Mouse (Mus musculus) left cerebral cortex, adult 2 months (tissue): ENCODE measurements at regions not wholly inside any gene's neighbourhood (a gene's known extent, or its start where the extent isn't known, plus 50 kb on each side); places are given as distances from the start of the nearest gene placed in this dataset.
"Not testable (repeated sequence)": the region's sequence is repeated elsewhere in the genome, so short reads cannot be mapped to it uniquely, and the experiment has no call there.

Experiments
- DNase-seq, 2 experiments: peaks; one replicate each; pipeline ENCODE4 v3.0.0; 2021 to 2022; ENCODE audit warnings: low spot score in 2 of 2, mixed read lengths in 1 of 2; ENCODE audit errors: extremely low spot score in 1 of 2
- H3K27ac ChIP-seq: fragments of 200-600 bp; 2 replicates; pipeline ENCODE4 v1.8.1; 2022
- H3K4me3 ChIP-seq: fragments of 200-600 bp; 2 replicates; pipeline ENCODE4 v1.8.1; 2022
- CTCF ChIP-seq: fragments of 200-600 bp; IDR thresholded peaks from 2 replicates; pipeline ENCODE4 v1.8.1; 2022; ENCODE audit warnings: antibody characterized with exemption, mild to moderate bottlenecking, moderate library complexity
- intact Hi-C: fragments of 180-260 bp; cut with DNase I; formaldehyde crosslinking; loops from one replicate; pipeline ENCODE4 v1.15.1; 2025

GRCm38 (mm10) chr6:16765354-16765753 is 132.9 kb downstream of the Tfec start:
- TF ChIP-seq CTCF: no peak
- no peak for DNase-seq
- no peak overlapping the region for H3K4me3 ChIP-seq
- intact Hi-C loops: no loop called here
- no peak overlapping the region for H3K27ac ChIP-seq

DNA sequence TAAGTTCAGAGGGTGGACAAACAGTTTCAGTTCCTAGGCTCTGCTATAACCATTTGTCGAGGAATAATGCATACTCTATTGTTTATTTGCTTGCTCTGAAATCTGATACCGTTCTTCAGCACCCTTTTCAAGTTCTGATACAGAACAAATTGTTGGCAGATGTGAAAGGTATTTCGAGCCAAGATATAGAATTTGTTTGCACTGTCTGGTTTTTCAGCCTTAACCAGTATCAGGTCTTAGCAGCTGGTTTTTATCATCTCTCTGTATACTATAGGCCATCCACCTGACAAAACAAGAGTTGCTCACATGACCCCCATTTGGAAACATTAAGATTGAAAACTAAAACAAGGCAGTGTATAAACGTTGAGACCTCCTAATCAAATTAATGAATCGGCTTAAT is 133.5 kb downstream of the Tfec start:
- no peak overlapping the region for H3K4me3 ChIP-seq
- no peak for DNase-seq
- intact Hi-C loops: no loop called here
- no peak overlapping the region for H3K27ac ChIP-seq
- TF ChIP-seq CTCF: no peak

DNA sequence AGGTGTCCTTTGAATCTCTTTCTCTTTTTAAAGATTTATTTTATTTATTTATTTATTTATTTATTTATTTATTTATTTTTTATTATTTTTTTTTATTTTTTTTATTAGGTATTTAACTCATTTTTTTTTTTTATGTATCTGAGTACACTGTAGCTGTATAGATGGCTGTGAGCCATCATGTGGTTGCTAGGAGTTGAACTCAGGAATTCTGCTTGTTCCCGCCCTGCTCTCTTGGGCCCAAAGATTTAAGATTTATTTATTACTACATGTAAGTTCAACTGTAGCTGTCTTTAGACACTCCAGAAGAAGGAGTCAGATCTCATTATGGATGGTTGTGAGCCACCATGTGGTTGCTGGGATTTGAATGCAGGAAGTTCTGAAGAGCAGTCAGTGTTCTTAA is 143.2 kb downstream of the Tfec start:
- intact Hi-C loops, DNase-seq, H3K27ac ChIP-seq, H3K4me3 ChIP-seq: not testable (repeated sequence)

- intact Hi-C loops: no loop called here
- no peak for TF ChIP-seq CTCF
- H3K4me3 ChIP-seq: no peak overlapping the region
- no peak for DNase-seq
- H3K27ac ChIP-seq: no peak overlapping the region
These were observed 165.1 kb downstream of the Tfec start for GRCm38 (mm10) chr6:16733184-16733583.

GRCm38 (mm10) chr6:16732095-16732494 is 166.1 kb downstream of the Tfec start:
- H3K27ac ChIP-seq: no peak overlapping the region
- H3K4me3 ChIP-seq: no peak overlapping the region
- TF ChIP-seq CTCF: no peak
- intact Hi-C loops: no loop called here
- no peak for DNase-seq

GRCm38 (mm10) chr6:16727256-16727890 is 170.9 kb downstream of the Tfec start:
- DNase-seq: no peak
- TF ChIP-seq CTCF: no peak
- Histone ChIP-seq H3K4me3 (no peak overlapping the region), H3K27ac (no peak overlapping the region)
- intact Hi-C loops: no loop called here

DNA sequence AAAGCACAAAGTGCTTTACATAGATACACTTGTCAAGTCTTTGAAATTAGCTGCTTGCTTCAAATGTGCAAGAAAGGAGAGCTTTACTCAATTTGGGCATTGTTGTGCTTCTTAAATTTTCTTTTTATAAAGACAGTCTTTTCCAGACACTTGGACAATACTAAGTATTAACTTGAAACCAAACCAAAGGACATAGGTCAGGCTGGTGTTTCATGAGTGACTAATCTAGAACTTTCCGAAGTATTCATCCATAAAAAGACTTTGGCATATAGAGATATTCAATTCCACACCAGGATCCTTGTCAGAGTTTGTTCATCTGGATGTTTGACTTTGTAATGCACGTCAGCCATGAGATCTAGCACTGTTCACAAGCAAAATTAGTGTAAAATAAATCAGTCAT is 173.0 kb downstream of the Tfec start:
- intact Hi-C loops: no loop called here
- Histone ChIP-seq H3K4me3 (no peak overlapping the region), H3K27ac (no peak overlapping the region)
- no peak for DNase-seq
- TF ChIP-seq CTCF: no peak

- no peak overlapping the region for H3K27ac ChIP-seq
- no peak for TF ChIP-seq CTCF
- DNase-seq: no peak
These were observed 193.7 kb downstream of the Tfec start for GRCm38 (mm10) chr6:16704496-16704895.

GRCm38 (mm10) chr6:16703412-16703746 is 194.9 kb downstream of the Tfec start:
- DNase-seq: no peak
- TF ChIP-seq CTCF: no peak
- H3K4me3 ChIP-seq: no peak overlapping the region
- intact Hi-C loops: no loop called here
- no peak overlapping the region for H3K27ac ChIP-seq

More at GRCm38 (mm10) chr6:16704496-16704895, 193.7 kb downstream of the Tfec start:
- intact Hi-C loops: no loop called here
- H3K4me3 ChIP-seq: no peak overlapping the region

- Histone ChIP-seq H3K27ac (no peak overlapping the region), H3K4me3 (no peak overlapping the region)
- intact Hi-C loops: no loop called here
- DNase-seq: no peak
- no peak for TF ChIP-seq CTCF
These were observed 195.4 kb downstream of the Tfec start for GRCm38 (mm10) chr6:16702706-16703411.

- no peak for TF ChIP-seq CTCF
- intact Hi-C loops: no loop called here
- no peak for DNase-seq
- Histone ChIP-seq H3K4me3 (no peak overlapping the region), H3K27ac (no peak overlapping the region)
These were observed 201.0 kb downstream of the Tfec start for GRCm38 (mm10) chr6:16697285-16697684.

DNA sequence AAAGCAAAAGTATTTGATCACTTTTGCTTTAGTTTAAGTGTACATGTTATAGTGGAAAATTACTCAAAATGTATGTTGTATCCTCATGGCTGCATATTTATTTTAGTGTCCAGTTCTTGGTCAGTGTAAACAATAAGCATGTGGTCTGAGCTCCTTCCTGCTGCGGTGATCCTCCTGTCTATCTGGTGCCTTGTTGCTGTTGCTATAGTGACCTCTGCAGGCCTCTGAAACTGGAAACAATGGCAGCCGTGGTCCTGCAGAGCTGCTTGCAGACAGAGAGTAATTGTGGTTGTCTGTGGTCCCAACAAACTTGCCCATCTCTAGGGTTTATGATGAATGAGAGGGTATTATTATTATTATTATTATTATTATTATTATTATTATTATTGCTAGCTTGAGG is 230.2 kb downstream of the Tfec start:
- Histone ChIP-seq H3K27ac (no peak overlapping the region), H3K4me3 (no peak overlapping the region)
- DNase-seq: no peak
- TF ChIP-seq CTCF: no peak; the same call in none of the 2 replicates
- intact Hi-C loops: no loop called here

GRCm38 (mm10) chr6:16667241-16667640 is 231.0 kb downstream of the Tfec start:
- H3K4me3 ChIP-seq: no peak overlapping the region
- intact Hi-C loops: no loop called here

More at GRCm38 (mm10) chr6:16667241-16667640, 231.0 kb downstream of the Tfec start:
- no peak for TF ChIP-seq CTCF
- DNase-seq: no peak
- no peak overlapping the region for H3K27ac ChIP-seq
